Mouse (Mus musculus) liver, postnatal 0 days (tissue): ENCODE measurements around the gene Slc24a1.

Experiments
- CTCF ChIP-seq: sonication (generic); IDR thresholded peaks from 2 replicates; pipeline ENCODE4 v1.5.1; 2016; ENCODE audit warnings: antibody characterized with exemption, low read depth
- EP300 ChIP-seq: IDR thresholded peaks from 2 replicates; pipeline ENCODE4 v1.6.1; 2016; ENCODE audit warnings: antibody characterized with exemption, low read depth, mild to moderate bottlenecking

DNA sequence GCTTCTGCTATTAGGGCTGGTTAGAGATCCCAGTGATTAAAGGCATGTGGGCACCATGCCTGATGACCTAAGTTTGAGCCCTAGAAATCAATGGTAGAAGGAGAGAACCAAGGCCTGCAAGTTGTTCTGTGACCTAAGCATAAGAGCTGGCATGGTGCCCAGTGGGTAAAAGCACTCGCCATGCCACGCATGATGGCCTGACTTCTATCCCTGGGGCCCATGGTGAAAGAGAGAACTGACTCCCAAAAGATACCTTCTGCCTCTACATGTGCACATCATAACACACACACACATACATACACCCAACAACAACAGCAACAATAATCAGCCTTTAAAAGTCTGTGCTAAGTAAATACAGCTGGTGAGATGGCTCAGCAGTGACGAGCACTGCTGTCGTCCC, 38.0 kb downstream of the Slc24a1 start:
- TF ChIP-seq CTCF (no peak), EP300 (no peak)
